Mouse (Mus musculus): ENCODE results near the gene Ppil1.

DNA sequence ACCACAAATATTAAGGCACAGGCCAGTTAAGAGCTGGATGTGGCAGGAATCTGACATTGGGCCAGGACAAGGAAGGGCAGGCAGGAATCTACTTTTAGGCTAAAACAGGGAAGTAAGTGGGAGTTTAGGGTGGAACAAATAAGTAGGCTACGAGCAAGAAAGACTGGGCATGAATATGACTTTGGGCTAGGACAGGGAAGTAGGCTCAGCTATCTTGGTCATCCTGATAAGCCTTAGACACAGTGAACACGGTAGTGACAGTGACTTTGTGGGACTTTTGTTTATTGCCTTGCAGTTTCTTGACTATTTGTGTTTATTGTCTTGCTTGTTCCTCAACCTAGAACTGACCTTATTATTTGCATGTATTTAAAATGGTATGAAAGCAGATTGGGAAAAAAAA is 10.8 kb downstream of the Ppil1 start:
- TF ChIP-seq GATA1 (IDR thresholded peaks at IDR 0.05; ENCODE audit: low read length) (no peak), TAL1 (IDR thresholded peaks at IDR 0.05; ENCODE audit: low read length) (no peak)
